Mouse (Mus musculus): ENCODE data around the gene Fbxl7. TPM values are rescaled to one million over a fixed set of nuclear protein-coding genes. Genes with fewer than 3 reads are reported as not detected.

The Fbxl7 gene
- total and polyA plus RNA-seq, 3 experiments = not detected

DNA sequence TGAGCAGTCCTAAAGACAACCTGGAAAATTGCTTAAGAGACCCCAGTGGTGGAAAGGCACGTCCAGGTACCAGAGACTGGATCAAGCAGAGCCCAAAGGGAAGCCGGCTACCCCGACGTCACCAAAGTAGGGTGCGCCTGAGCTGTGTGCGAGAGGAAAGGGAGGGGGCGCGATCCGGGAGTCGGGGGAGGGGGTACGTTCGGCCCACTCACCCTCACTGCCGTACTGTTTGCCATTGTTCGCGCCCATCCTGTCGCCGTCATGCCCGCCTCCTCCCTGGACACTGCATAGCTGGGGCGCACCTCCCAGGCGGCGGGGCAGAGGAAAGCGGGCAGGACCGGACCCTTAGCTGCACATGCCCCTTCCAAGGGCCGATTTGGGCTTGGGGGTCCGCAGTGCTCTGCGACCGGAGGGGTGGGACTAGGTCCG is 565 bp downstream of the Fbxl7 start:
- TF ChIP-seq POLR2A (IDR thresholded peaks at IDR 0.05; ENCODE audit: low read depth, low read length) (no peak), ELF1 (IDR thresholded peaks at IDR 0.05; ENCODE audit: low read depth, low read length) (no peak)
- no peak overlapping the region for H3K9ac ChIP-seq (ENCODE audit: insufficient read depth, low read depth)
- no peaks in the 10 kb centered on the region for H3K27me3 ChIP-seq (replicated peaks)
- no peak overlapping the region for H3K4me3 ChIP-seq (replicated peaks in 1 of 3; ENCODE audit: low read depth in 2 of 3, low read length in 2 of 3, poor library complexity in 1 of 3)
- no peak overlapping the region for H3K4me2 ChIP-seq (ENCODE audit: insufficient read depth, low read depth, poor library complexity, severe bottlenecking)
- no peak overlapping the region for H3K27ac ChIP-seq (ENCODE audit: insufficient read depth, low read depth)
- dilution Hi-C loops (cut with MboI; ENCODE audit: extremely low pct_ligation_motif_present, extremely low pct_unique_long_range_greater_than_20kb, low sequenced_read_pairs) = no loop called here
- peaks cover 13% of the 10 kb centered on the region for H3K9me3 ChIP-seq (replicated peaks; ENCODE audit: low read length)
- H3K36me3 ChIP-seq (replicated peaks in 1 of 2; ENCODE audit: control insufficient read depth in 1 of 2, insufficient read depth in 1 of 2, low read length in 1 of 2) = no peaks in the 10 kb centered on the region
- H3K4me1 ChIP-seq (ENCODE audit: control insufficient read depth in 1 of 2, insufficient read depth in 2 of 2) = no peaks in the 10 kb centered on the region
- in situ Hi-C loops (cut with MboI; ENCODE audit: low pct_ligation_motif_present, low pct_unique_long_range_greater_than_20kb, low sequenced_read_pairs) = no loop called here
- no peaks in the 10 kb centered on the region; the same call in 1 of the 2 replicates for H3K79me2 ChIP-seq (replicated peaks; ENCODE audit: control insufficient read depth, extremely low read depth, insufficient read depth, poor library complexity, severe bottlenecking)
- no peak for DNase-seq (ENCODE audit: extremely low read depth)

DNA sequence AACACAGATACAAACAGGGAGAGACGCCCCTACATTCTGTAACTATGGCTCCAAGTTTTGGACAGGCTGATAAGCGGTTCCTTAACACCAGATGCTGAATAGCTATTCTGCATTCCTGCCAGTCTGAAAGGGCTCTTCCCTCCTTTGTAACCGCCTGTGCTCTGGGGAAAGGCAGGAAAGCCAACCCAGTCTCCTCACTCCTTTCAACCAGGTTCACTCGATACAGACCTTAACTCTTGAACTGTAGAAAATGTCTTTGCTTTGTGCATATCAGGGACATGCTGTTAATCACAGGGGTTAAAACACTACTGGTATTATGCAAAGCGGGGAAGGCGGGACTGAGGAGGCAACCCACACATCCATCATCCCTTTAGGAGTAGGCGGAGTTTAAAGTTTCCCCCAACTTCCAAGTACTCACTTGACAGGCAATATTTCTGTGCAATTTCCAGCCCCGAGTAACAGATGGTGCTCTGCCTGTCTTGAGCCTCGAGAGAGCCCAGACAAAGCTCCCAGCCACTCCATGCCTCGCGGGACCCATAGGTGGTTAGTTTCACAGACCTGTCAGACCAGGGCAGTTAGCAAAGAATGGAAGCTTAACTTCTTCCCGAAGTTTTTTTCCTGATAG is 1.2 kb downstream of the Fbxl7 start:
- H3K27ac ChIP-seq (ENCODE audit: insufficient read depth, low read depth) = no peak overlapping the region
- no peaks in the 10 kb centered on the region; the same call in 1 of the 2 replicates for H3K79me2 ChIP-seq (replicated peaks; ENCODE audit: control insufficient read depth, extremely low read depth, insufficient read depth, poor library complexity, severe bottlenecking)
- no peak for DNase-seq (ENCODE audit: extremely low read depth)
- no peaks in the 10 kb centered on the region for H3K4me1 ChIP-seq (ENCODE audit: control insufficient read depth in 1 of 2, insufficient read depth in 2 of 2)
- dilution Hi-C loops (cut with MboI; ENCODE audit: extremely low pct_ligation_motif_present, extremely low pct_unique_long_range_greater_than_20kb, low sequenced_read_pairs) = no loop called here
- no peak overlapping the region for H3K4me3 ChIP-seq (replicated peaks in 1 of 3; ENCODE audit: low read depth in 2 of 3, low read length in 2 of 3, poor library complexity in 1 of 3)
- H3K27me3 ChIP-seq (replicated peaks) = no peaks in the 10 kb centered on the region
- H3K9ac ChIP-seq (ENCODE audit: insufficient read depth, low read depth) = no peak overlapping the region
- no peak overlapping the region for H3K4me2 ChIP-seq (ENCODE audit: insufficient read depth, low read depth, poor library complexity, severe bottlenecking)
- no peaks in the 10 kb centered on the region for H3K36me3 ChIP-seq (replicated peaks in 1 of 2; ENCODE audit: control insufficient read depth in 1 of 2, insufficient read depth in 1 of 2, low read length in 1 of 2)
- peaks cover 13% of the 10 kb centered on the region for H3K9me3 ChIP-seq (replicated peaks; ENCODE audit: low read length)
- no peak for TF ChIP-seq ZMIZ1 (IDR thresholded peaks at IDR 0.05; ENCODE audit: low read depth, low read length)
- TF ChIP-seq MEF2A (IDR thresholded peaks at IDR 0.05; ENCODE audit: borderline replicate concordance, low read depth, low read length) = no peak
- TF ChIP-seq GABPA (IDR thresholded peaks at IDR 0.05; ENCODE audit: insufficient replicate concordance, low read depth, low read length) = no peak
- no peak for TF ChIP-seq BHLHE40 (IDR thresholded peaks at IDR 0.05; ENCODE audit: low read depth, low read length)
- TF ChIP-seq TBP (conservative IDR thresholded peaks at IDR 0.05; ENCODE audit: low read depth, low read length) = no peak
- TF ChIP-seq SMC3 (IDR thresholded peaks at IDR 0.05; ENCODE audit: low read depth, low read length) = no peak
- no peak for TF ChIP-seq NELFE (IDR thresholded peaks at IDR 0.05; ENCODE audit: low read depth, low read length)
- no peak for TF ChIP-seq POLR2AphosphoS2 (IDR thresholded peaks at IDR 0.05; ENCODE audit: low read depth, low read length)
- TF ChIP-seq ELF1 (IDR thresholded peaks at IDR 0.05; ENCODE audit: low read depth, low read length) = no peak
- no peak for TF ChIP-seq ZKSCAN1 (IDR thresholded peaks at IDR 0.05; ENCODE audit: borderline replicate concordance, low read depth, low read length)
- no peak for TF ChIP-seq ZC3H11A (IDR thresholded peaks at IDR 0.05; ENCODE audit: low read depth, low read length)
- TF ChIP-seq NRF1 (IDR thresholded peaks at IDR 0.05; ENCODE audit: low read depth, low read length) = no peak
- no peak for TF ChIP-seq KAT2A (IDR thresholded peaks at IDR 0.05; ENCODE audit: insufficient replicate concordance, low read length)
- no peak for TF ChIP-seq ZNF384 (IDR thresholded peaks at IDR 0.05; ENCODE audit: low read depth, low read length)
- in situ Hi-C loops (cut with MboI; ENCODE audit: low pct_ligation_motif_present, low pct_unique_long_range_greater_than_20kb, low sequenced_read_pairs) = no loop called here

Measured in CH12.LX (cell line).